Mouse (Mus musculus): ENCODE measurements around the gene Tnip3. TPM values are rescaled to one million over a fixed set of nuclear protein-coding genes. Genes with fewer than 3 reads are reported as not detected.

The Tnip3 gene
- polyA plus RNA-seq, 1 experiment from 2014 or later = 0.08 TPM

DNA sequence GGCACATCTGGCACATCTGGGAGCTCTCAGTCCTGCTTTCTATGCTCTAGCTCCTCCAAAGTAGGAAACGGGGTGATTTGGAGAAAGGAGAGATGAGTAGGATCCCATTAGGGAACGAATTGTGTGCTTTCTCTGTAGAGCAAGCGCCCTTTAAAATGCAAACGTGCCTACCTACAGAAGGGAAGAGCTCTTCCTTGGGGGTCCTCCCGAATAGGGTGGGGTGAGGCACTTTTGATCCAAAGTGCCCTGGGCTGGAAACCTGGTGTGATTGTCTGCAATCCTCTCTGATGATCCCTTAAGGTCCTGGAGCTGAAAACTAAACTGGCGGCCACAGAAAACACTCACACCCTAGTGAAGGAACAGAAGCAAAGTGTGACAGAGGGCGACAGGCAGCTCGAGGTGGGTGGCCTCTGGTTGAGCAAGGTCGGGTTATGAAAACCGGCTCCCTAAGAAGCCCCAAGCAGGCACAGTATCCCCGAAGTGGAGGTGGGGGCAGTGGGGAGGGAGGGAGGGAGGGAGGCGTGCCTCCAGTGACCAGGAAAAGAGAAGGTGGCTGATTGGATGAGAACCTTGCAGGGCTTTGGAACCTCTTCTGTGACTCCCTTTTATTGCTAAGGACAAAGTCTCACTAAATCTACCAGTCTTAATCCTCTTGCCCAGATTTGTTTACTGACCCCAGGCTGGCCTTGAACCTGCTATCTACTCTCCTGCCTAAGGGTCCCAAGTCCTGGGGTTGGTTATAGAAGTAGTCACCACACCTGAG lies 72.1 kb downstream of the Tnip3 start:
- Histone ChIP-seq H3K9me3 (ENCODE audit: control insufficient read depth, low read length) (no peaks in the 10 kb centered on the region), H3K27ac (ENCODE audit: low read depth, low read length) (no peak overlapping the region), H3K4me2 (ENCODE audit: low read depth, low read length) (no peak overlapping the region), H3K4me3 (ENCODE audit: low read depth, low read length) (no peak overlapping the region), H3K9ac (replicated peaks; ENCODE audit: low read depth, low read length) (no peak overlapping the region), H3K4me1 (ENCODE audit: control insufficient read depth, insufficient read depth, low read length) (no peaks in the 10 kb centered on the region; the same call in 1 of the 2 replicates), H3K27me3 (ENCODE audit: control insufficient read depth, insufficient read depth, low read length) (no peaks in the 10 kb centered on the region), H3K36me3 (ENCODE audit: control insufficient read depth, insufficient read depth, low read length) (no peaks in the 10 kb centered on the region)
- no peak for ATAC-seq (ENCODE audit: low read depth)
- WGBS = 35% methylated on average over 12 of the region's 12 CpGs

- H3K4me3 ChIP-seq (ENCODE audit: low read depth, low read length) = no peak overlapping the region
- no peak overlapping the region for H3K27ac ChIP-seq (ENCODE audit: low read depth, low read length)
- no peaks in the 10 kb centered on the region; the same call in 1 of the 2 replicates for H3K4me1 ChIP-seq (ENCODE audit: control insufficient read depth, insufficient read depth, low read length)
- H3K36me3 ChIP-seq (ENCODE audit: control insufficient read depth, insufficient read depth, low read length) = no peaks in the 10 kb centered on the region
- no peaks in the 10 kb centered on the region for H3K9me3 ChIP-seq (ENCODE audit: control insufficient read depth, low read length)
- H3K27me3 ChIP-seq (ENCODE audit: control insufficient read depth, insufficient read depth, low read length) = no peaks in the 10 kb centered on the region
- WGBS = 88% methylated on average over 3 of the region's 3 CpGs
- no peak overlapping the region for H3K4me2 ChIP-seq (ENCODE audit: low read depth, low read length)
- H3K9ac ChIP-seq (replicated peaks; ENCODE audit: low read depth, low read length) = no peak overlapping the region
- no peak for ATAC-seq (ENCODE audit: low read depth)
Measured at GRCm38 (mm10) chr6:65598522-65598921, 73.4 kb downstream of the Tnip3 start.

DNA sequence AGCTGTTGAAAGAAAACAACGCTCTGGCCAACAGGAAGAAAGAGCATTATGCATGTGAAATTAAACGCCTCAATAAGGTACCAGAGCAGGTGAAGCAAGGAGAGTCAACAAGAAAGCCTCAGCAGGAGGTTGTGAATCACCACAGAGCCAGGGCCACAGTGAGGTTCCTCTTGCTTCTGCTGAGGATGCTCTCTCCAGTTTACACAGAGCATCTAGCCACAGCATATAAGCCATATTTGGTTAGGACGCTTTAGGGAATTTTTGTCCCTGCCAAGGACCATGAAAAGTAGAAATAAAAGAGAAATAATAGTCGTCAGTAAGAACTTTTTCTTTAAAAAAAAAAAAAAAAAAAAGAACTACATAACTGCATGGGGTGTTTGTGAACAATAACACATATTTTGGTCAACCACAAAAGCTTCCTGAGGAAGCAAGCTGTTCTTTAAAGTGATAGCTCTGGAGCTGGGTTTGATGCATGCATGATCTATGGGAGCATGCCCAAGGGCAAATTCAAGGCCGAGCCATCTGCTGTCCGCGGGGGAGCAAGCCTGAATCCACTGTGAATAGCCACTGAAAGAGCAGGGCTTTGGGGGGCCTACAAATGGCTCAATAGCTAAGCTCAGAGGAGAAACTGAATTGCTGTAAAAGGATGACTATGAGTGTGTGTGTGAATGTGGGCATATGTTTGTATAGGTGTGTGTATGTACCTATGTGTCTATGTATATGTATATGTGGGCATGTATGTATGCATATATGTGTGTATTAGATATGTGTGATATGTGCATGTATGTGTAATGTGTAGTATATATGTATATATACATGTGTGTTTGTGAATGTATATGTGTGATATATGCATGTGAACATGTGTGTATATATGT lies 75.0 kb downstream of the Tnip3 start:
- Histone ChIP-seq H3K27me3 (ENCODE audit: control insufficient read depth, insufficient read depth, low read length) (no peaks in the 10 kb centered on the region), H3K4me3 (ENCODE audit: low read depth, low read length) (no peak overlapping the region), H3K36me3 (ENCODE audit: control insufficient read depth, insufficient read depth, low read length) (no peaks in the 10 kb centered on the region), H3K4me2 (ENCODE audit: low read depth, low read length) (no peak overlapping the region), H3K9ac (replicated peaks; ENCODE audit: low read depth, low read length) (no peak overlapping the region), H3K27ac (ENCODE audit: low read depth, low read length) (no peak overlapping the region), H3K9me3 (ENCODE audit: control insufficient read depth, low read length) (no peaks in the 10 kb centered on the region), H3K4me1 (ENCODE audit: control insufficient read depth, insufficient read depth, low read length) (no peaks in the 10 kb centered on the region; the same call in 1 of the 2 replicates)
- ATAC-seq (ENCODE audit: low read depth) = no peak; the same call in 1 of the 2 replicates
- WGBS = 25% methylated on average over 7 of the region's 7 CpGs

- 52% methylated on average over 1 of the region's 1 CpGs for WGBS
- H3K9ac ChIP-seq (replicated peaks; ENCODE audit: low read depth, low read length) = no peak overlapping the region
- no peaks in the 10 kb centered on the region; the same call in 1 of the 2 replicates for H3K4me1 ChIP-seq (ENCODE audit: control insufficient read depth, insufficient read depth, low read length)
- no peak overlapping the region for H3K27ac ChIP-seq (ENCODE audit: low read depth, low read length)
- H3K4me3 ChIP-seq (ENCODE audit: low read depth, low read length) = no peak overlapping the region
- H3K9me3 ChIP-seq (ENCODE audit: control insufficient read depth, low read length) = no peaks in the 10 kb centered on the region
- H3K27me3 ChIP-seq (ENCODE audit: control insufficient read depth, insufficient read depth, low read length) = no peaks in the 10 kb centered on the region
- no peaks in the 10 kb centered on the region for H3K36me3 ChIP-seq (ENCODE audit: control insufficient read depth, insufficient read depth, low read length)
- ATAC-seq (ENCODE audit: low read depth) = no peak
- no peak overlapping the region for H3K4me2 ChIP-seq (ENCODE audit: low read depth, low read length)
Measured at GRCm38 (mm10) chr6:65600887-65601286, 75.8 kb downstream of the Tnip3 start.

- ATAC-seq (ENCODE audit: low read depth) = no peak
- Histone ChIP-seq H3K36me3 (ENCODE audit: control insufficient read depth, insufficient read depth, low read length) (no peaks in the 10 kb centered on the region), H3K9ac (replicated peaks; ENCODE audit: low read depth, low read length) (no peak overlapping the region), H3K4me2 (ENCODE audit: low read depth, low read length) (no peak overlapping the region), H3K4me3 (ENCODE audit: low read depth, low read length) (no peak overlapping the region), H3K9me3 (ENCODE audit: control insufficient read depth, low read length) (no peaks in the 10 kb centered on the region), H3K4me1 (ENCODE audit: control insufficient read depth, insufficient read depth, low read length) (no peaks in the 10 kb centered on the region), H3K27me3 (ENCODE audit: control insufficient read depth, insufficient read depth, low read length) (no peaks in the 10 kb centered on the region), H3K27ac (ENCODE audit: low read depth, low read length) (no peak overlapping the region)
- whole genome bisulfite sequencing = 88% methylated on average over 4 of the region's 4 CpGs
Measured at GRCm38 (mm10) chr6:65605778-65606177, 80.7 kb downstream of the Tnip3 start.

GRCm38 (mm10) chr6:65606946-65607345 lies 81.8 kb downstream of the Tnip3 start:
- Histone ChIP-seq H3K27ac (ENCODE audit: low read depth, low read length) (no peak overlapping the region), H3K4me3 (ENCODE audit: low read depth, low read length) (no peak overlapping the region), H3K27me3 (ENCODE audit: control insufficient read depth, insufficient read depth, low read length) (no peaks in the 10 kb centered on the region), H3K4me2 (ENCODE audit: low read depth, low read length) (no peak overlapping the region), H3K4me1 (ENCODE audit: control insufficient read depth, insufficient read depth, low read length) (no peaks in the 10 kb centered on the region), H3K9ac (replicated peaks; ENCODE audit: low read depth, low read length) (no peak overlapping the region), H3K36me3 (ENCODE audit: control insufficient read depth, insufficient read depth, low read length) (no peaks in the 10 kb centered on the region), H3K9me3 (ENCODE audit: control insufficient read depth, low read length) (no peaks in the 10 kb centered on the region)
- no peak for ATAC-seq (ENCODE audit: low read depth)

- H3K4me1 ChIP-seq (ENCODE audit: control insufficient read depth, insufficient read depth, low read length) = no peaks in the 10 kb centered on the region
- H3K4me2 ChIP-seq (ENCODE audit: low read depth, low read length) = no peak overlapping the region
- H3K9me3 ChIP-seq (ENCODE audit: control insufficient read depth, low read length) = no peaks in the 10 kb centered on the region
- no peak for ATAC-seq (ENCODE audit: low read depth)
- H3K36me3 ChIP-seq (ENCODE audit: control insufficient read depth, insufficient read depth, low read length) = no peaks in the 10 kb centered on the region
- no peak overlapping the region for H3K4me3 ChIP-seq (ENCODE audit: low read depth, low read length)
- H3K9ac ChIP-seq (replicated peaks; ENCODE audit: low read depth, low read length) = no peak overlapping the region
- no peak overlapping the region for H3K27ac ChIP-seq (ENCODE audit: low read depth, low read length)
- no peaks in the 10 kb centered on the region for H3K27me3 ChIP-seq (ENCODE audit: control insufficient read depth, insufficient read depth, low read length)
Measured at GRCm38 (mm10) chr6:65611834-65612233, 86.7 kb downstream of the Tnip3 start.

DNA sequence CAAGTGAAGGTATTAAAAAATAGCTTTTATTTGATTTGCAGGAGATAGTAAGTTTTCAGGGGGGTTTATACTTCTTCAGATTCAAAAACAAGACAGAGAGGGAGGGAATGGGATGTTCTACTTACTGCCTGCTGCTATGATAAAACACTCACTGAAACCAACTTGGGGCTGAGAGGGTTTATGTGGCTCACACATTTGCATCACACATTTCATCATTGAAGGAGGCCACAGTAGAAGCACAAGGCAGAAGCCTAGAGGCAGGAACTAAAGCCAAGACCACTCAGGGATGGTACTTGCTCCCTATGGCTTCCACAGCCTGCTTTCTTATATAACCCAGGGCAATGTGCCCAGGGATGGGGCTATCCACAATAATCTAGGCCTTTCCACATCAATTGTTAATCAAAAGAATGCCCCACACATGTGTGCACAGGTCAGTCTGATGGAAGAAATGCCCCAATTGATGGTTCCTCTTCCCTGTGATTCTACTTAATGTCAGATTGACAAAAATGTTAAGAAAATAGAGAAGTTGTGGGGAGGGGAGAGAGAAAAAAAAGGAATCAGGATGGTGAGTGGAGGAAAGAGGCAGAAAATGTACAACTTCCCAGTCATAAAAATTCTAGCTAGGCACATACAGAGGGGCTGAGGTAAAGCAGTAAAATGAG lies 88.9 kb downstream of the Tnip3 start:
- Histone ChIP-seq H3K27ac (ENCODE audit: low read depth, low read length) (no peak overlapping the region), H3K4me3 (ENCODE audit: low read depth, low read length) (no peak overlapping the region), H3K36me3 (ENCODE audit: control insufficient read depth, insufficient read depth, low read length) (no peaks in the 10 kb centered on the region), H3K9ac (replicated peaks; ENCODE audit: low read depth, low read length) (no peak overlapping the region), H3K9me3 (ENCODE audit: control insufficient read depth, low read length) (no peaks in the 10 kb centered on the region), H3K4me2 (ENCODE audit: low read depth, low read length) (no peak overlapping the region), H3K27me3 (ENCODE audit: control insufficient read depth, insufficient read depth, low read length) (no peaks in the 10 kb centered on the region), H3K4me1 (ENCODE audit: control insufficient read depth, insufficient read depth, low read length) (no peaks in the 10 kb centered on the region)
- ATAC-seq (ENCODE audit: low read depth) = no peak

- H3K4me3 ChIP-seq (ENCODE audit: low read depth, low read length) = no peak overlapping the region
- no peaks in the 10 kb centered on the region for H3K9me3 ChIP-seq (ENCODE audit: control insufficient read depth, low read length)
- no peak for ATAC-seq (ENCODE audit: low read depth)
- no peaks in the 10 kb centered on the region for H3K4me1 ChIP-seq (ENCODE audit: control insufficient read depth, insufficient read depth, low read length)
- H3K27me3 ChIP-seq (ENCODE audit: control insufficient read depth, insufficient read depth, low read length) = no peaks in the 10 kb centered on the region
- no peak overlapping the region for H3K9ac ChIP-seq (replicated peaks; ENCODE audit: low read depth, low read length)
- H3K36me3 ChIP-seq (ENCODE audit: control insufficient read depth, insufficient read depth, low read length) = no peaks in the 10 kb centered on the region
- WGBS = 68% methylated on average over 4 of the region's 4 CpGs
- no peak overlapping the region for H3K4me2 ChIP-seq (ENCODE audit: low read depth, low read length)
- no peak overlapping the region for H3K27ac ChIP-seq (ENCODE audit: low read depth, low read length)
Measured at GRCm38 (mm10) chr6:65615641-65616040, 90.5 kb downstream of the Tnip3 start.

All from neural tube, embryonic 14.5 days (tissue).